Mouse (Mus musculus): ENCODE measurements around the gene Isoc2a. TPM values are rescaled to one million over a fixed set of nuclear protein-coding genes. Genes with fewer than 3 reads are reported as not detected.
A peak's percentile ranks its signal among the peaks of the same experiment; 100 is the strongest.
"Not testable (repeated sequence)": the region's sequence is repeated elsewhere in the genome, so short reads cannot be mapped to it uniquely, and the experiment has no call there.

Gene Isoc2a
- polyA plus RNA-seq, 1 experiment from 2014 or later = 0.78 TPM

DNA sequence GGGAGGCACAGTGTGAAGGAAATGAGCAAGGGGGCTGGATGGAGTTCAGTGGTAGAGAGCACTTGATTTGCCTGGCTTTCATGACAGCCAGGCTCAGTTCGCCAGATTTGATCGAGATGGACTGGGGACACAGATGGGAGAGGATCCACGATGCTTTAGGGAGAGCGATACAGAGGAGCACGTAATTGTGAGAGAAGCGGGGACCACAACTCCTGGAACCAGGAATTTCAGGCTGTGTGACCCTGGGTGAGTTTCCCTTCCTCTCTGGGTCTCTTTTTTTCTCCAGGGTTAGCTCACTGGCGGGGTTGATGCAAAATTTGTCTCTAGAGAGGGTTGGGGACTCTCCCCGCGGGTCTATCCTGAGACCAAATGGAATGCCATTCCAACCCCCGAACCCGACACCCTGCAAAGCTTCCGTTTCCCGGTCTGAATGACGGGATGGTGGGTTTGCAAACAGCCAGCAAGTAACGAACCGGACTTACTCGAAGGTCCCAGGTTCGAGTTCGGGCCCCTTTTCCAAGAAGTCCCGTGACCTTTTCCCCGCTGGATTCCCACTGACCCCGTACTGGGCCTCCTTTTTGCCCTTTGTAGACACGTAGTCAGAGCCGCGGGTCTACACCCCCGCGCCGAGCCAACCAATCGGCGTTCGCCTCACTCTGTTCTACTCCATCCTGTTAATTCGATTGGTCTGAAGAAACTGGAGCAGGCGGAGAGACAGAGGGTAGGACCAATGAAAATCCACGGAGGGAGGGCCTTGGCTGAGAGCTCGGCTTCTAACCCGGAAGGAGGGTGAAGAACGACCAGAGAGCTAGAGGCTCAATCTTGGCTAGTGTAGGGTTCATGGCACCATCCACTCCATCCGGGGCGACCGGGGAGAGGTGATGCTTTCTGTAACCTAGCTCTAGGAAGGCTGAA lies 11.1 kb upstream of the Isoc2a start:
- Histone ChIP-seq H3K9ac (peak overlapping the region; percentile 72), H3K4me2 (peak overlapping the region; percentile 62), H3K9me3 (no peaks in the 10 kb centered on the region), H3K4me1 (replicated peaks) (peaks cover 15% of the 10 kb centered on the region), H3K36me3 (no peaks in the 10 kb centered on the region), H3K4me3 (peak overlapping the region; percentile 55), H3K27ac (peak overlapping the region; percentile 85), H3K27me3 (no peaks in the 10 kb centered on the region)
- ATAC-seq (ENCODE audit: low FRiP score) = peak; percentile 100
- 3% methylated on average over 40 of the region's 40 CpGs for WGBS

DNA sequence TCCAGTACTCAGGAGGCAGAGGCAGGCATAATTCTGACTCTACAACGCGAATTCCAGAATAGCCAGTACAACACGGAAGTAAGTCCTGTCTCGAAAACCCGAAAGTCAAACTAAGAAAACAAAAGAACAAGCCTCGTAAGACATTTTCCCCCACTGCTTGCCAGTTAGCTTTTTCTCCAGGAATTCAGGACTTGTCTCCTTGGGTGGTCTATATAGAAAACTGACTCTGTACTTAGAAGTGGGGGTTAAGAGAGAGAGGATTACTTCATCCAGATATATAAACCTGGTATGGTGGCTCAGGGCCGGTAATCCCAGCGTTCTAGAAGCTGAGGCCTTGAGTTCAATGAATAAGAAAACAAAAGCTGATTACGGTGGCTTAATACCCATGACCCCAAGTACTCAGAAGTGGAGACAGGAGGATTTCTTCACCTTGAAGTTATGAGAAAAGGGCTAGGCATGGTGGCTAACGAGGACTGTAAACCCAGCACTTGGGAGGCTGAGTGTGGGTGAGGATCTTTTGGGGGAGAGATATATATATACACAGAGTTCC lies 10.2 kb upstream of the Isoc2a start:
- no peak for ATAC-seq (ENCODE audit: low FRiP score)
- H3K9me3 ChIP-seq = no peaks in the 10 kb centered on the region
- H3K4me2 ChIP-seq = peak overlapping the region; percentile 62
- peaks cover 15% of the 10 kb centered on the region for H3K4me1 ChIP-seq (replicated peaks)
- peak overlapping the region; percentile 55 for H3K4me3 ChIP-seq
- no peaks in the 10 kb centered on the region for H3K36me3 ChIP-seq
- peak overlapping the region; percentile 71 for H3K9ac ChIP-seq
- H3K27ac ChIP-seq = peak overlapping the region; percentile 85
- 44% methylated on average over 10 of the region's 10 CpGs for WGBS
- H3K27me3 ChIP-seq = no peaks in the 10 kb centered on the region

DNA sequence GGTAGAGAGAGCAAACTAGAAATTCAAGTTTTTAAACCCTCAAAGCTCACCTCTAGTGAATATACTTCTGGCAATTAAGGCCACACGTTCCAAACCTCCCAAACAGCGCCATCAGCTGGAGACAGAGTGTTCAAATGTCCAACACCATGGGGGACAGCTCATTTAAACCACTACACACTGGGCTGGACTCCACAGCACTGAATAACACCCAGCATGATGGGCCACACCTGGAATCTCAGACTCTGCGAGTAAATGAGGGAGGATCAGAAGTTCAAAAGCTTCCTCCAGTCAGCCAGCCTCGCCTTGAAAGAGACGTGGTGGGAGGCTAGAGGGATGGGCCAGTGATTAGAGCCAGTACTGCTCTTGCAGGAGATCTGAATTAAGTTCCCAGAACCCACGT lies 6.8 kb upstream of the Isoc2a start, which contains the start of gene Isoc2b:
Gene Isoc2b (minus strand): TSS at position 126 of the 400 bp plus-strand sequence.
- Histone ChIP-seq H3K27me3 (no peaks in the 10 kb centered on the region), H3K4me3 (no peak within 1 kb of the TSS), H3K9me3 (no peaks in the 10 kb centered on the region), H3K4me1 (replicated peaks) (peaks cover 15% of the 10 kb centered on the region), H3K27ac (no peak within 1 kb of the TSS), H3K36me3 (no peaks in the 10 kb centered on the region), H3K4me2 (no peak within 1 kb of the TSS), H3K9ac (no peak within 1 kb of the TSS)
- WGBS = 68% methylated on average over 6 of the region's 6 CpGs
- ATAC-seq (ENCODE audit: low FRiP score) = no peak

DNA sequence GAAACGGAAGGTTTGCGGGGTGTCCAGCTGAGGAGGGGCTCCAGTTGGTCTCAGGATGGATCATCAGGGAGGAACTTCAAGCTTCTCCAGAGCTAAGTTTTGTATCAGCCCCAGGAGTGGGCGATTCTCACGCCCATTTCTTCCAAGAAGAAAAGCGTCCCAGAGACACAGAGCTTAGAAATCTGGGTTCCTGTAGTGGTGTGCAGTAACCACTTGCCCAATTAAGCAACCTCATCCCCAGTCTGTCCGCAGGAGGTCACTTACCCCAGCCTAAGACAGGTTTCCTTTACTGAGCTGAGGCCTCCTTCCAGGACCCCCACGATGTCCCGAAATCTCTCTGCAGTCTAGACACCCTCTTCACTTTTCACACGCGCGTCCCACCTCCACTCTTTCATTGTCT lies 273 bp downstream of the Isoc2a start:
- 9% methylated on average over 11 of the region's 11 CpGs for WGBS
- peak; percentile 47 for ATAC-seq (ENCODE audit: low FRiP score)
- H3K36me3 ChIP-seq = no peaks in the 10 kb centered on the region
- peak overlapping the region; percentile 73 for H3K9ac ChIP-seq
- H3K4me1 ChIP-seq (replicated peaks) = peaks cover 20% of the 10 kb centered on the region
- H3K27me3 ChIP-seq = no peaks in the 10 kb centered on the region
- peak overlapping the region; percentile 81 for H3K4me2 ChIP-seq
- no peaks in the 10 kb centered on the region for H3K9me3 ChIP-seq
- H3K27ac ChIP-seq = no peak overlapping the region
- H3K4me3 ChIP-seq = peak overlapping the region; percentile 56

DNA sequence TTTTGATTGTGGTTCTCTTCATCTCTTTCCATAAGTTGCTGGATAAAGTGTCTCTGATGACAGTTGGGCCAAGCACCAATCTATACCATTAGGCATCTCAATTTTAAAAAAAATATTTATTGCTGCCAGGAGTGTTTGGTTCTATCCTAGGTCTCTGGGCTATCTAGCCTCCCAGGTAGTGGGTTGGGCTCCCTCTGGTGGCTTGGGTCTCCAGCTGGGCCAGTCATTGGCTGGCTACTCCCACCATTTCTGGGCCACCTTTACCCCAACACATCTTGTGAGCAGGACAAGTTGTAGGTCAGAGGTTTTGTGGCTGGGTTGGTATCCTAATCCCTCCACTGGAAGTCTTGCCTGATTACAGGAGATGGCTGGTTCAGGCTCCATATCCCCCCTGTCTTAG lies 1.2 kb downstream of the Isoc2a start:
- no peak overlapping the region for H3K4me2 ChIP-seq
- no peak for ATAC-seq (ENCODE audit: low FRiP score)
- H3K27me3 ChIP-seq = no peaks in the 10 kb centered on the region
- H3K27ac ChIP-seq = no peak overlapping the region
- no peak overlapping the region for H3K9ac ChIP-seq
- peaks cover 20% of the 10 kb centered on the region for H3K4me1 ChIP-seq (replicated peaks)
- no peaks in the 10 kb centered on the region for H3K36me3 ChIP-seq
- H3K4me3 ChIP-seq = no peak overlapping the region
- H3K9me3 ChIP-seq = no peaks in the 10 kb centered on the region

DNA sequence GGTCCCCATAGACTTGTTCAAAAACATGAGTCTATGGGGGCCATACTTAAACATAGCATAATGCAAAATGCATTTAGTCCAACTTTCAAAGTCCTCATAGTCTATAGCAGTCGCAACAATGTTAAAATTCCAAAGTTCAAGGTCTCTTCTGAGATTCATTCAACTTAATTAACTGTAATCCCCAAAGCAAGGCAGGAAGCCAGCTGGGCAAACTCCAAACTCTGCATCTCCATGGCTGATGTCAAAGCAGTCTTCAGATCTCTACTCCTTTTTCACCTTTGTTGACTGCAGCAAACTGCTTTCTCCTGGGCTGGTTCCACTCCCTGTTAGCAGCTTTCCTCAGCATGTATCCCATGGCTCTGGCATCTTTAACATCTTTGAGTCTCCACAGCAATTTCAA lies 2.1 kb downstream of the Isoc2a start:
- not testable (repeated sequence) for H3K27me3 ChIP-seq; ATAC-seq (ENCODE audit: low FRiP score)
- 87% methylated on average over 1 of the region's 1 CpGs for WGBS

DNA sequence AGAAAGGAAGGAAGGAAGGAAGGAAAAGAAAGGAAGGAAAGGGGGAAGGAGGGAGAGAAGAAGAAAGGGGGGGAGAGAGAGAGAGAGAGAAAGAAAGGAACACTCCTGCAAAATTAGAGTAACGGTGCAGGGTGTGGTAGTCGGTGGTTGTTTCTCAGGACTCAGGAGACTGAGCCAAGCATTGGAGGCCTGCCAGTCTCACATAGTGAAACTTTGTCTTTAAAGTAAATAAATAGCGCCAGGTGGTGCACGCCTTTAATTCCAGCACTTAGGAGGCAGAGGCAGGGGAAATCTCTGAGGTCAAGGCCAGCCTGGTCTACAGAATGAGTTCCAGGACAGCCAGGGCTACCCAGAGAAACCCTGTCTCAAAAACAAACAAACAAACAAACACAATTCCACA lies 9.7 kb downstream of the Isoc2a start:
- ATAC-seq (ENCODE audit: low FRiP score) = no peak
- WGBS = 80% methylated on average over 4 of the region's 4 CpGs
- no peak overlapping the region for H3K27ac ChIP-seq
- no peak overlapping the region for H3K4me2 ChIP-seq
- H3K36me3 ChIP-seq = no peaks in the 10 kb centered on the region
- H3K27me3 ChIP-seq = no peaks in the 10 kb centered on the region
- H3K4me3 ChIP-seq = no peak overlapping the region
- H3K9me3 ChIP-seq = no peaks in the 10 kb centered on the region
- no peaks in the 10 kb centered on the region for H3K4me1 ChIP-seq (replicated peaks)
- no peak overlapping the region for H3K9ac ChIP-seq

More for the DNA sequence above, 2.1 kb downstream of the Isoc2a start:
- H3K4me2 ChIP-seq, H3K27ac ChIP-seq, H3K9me3 ChIP-seq, H3K36me3 ChIP-seq, H3K9ac ChIP-seq, H3K4me3 ChIP-seq: not testable (repeated sequence)
- H3K4me1 ChIP-seq (replicated peaks) = peaks cover 20% of the 10 kb centered on the region

DNA sequence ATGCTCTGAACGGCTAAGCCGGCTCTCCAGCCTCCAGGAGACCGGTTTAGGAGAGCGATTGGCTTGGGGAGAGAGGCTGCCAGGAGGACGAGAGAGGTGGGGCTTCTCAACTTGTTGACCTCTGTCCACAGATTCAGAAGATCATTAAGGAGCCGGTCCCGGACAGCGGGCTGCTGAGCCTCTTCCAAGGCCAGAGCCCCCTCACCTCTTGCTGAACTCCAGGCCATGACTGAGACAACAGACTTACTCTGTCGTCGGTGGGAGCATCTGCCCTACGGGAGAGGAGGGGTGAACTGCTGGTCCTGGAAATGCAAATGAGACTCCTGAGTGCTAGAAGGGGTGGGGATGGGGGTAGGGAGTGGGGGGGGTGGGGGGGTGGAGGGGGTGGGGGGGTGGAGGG lies 18.2 kb downstream of the Isoc2a start:
- H3K36me3 ChIP-seq = no peaks in the 10 kb centered on the region
- H3K4me1 ChIP-seq (replicated peaks) = peaks cover 16% of the 10 kb centered on the region
- H3K4me2 ChIP-seq = no peak overlapping the region
- peaks cover 10% of the 10 kb centered on the region for H3K27me3 ChIP-seq
- no peaks in the 10 kb centered on the region for H3K9me3 ChIP-seq
- no peak overlapping the region for H3K27ac ChIP-seq
- H3K4me3 ChIP-seq = no peak overlapping the region
- H3K9ac ChIP-seq = no peak overlapping the region
- ATAC-seq (ENCODE audit: low FRiP score) = no peak
- 52% methylated on average over 11 of the region's 11 CpGs for WGBS

DNA sequence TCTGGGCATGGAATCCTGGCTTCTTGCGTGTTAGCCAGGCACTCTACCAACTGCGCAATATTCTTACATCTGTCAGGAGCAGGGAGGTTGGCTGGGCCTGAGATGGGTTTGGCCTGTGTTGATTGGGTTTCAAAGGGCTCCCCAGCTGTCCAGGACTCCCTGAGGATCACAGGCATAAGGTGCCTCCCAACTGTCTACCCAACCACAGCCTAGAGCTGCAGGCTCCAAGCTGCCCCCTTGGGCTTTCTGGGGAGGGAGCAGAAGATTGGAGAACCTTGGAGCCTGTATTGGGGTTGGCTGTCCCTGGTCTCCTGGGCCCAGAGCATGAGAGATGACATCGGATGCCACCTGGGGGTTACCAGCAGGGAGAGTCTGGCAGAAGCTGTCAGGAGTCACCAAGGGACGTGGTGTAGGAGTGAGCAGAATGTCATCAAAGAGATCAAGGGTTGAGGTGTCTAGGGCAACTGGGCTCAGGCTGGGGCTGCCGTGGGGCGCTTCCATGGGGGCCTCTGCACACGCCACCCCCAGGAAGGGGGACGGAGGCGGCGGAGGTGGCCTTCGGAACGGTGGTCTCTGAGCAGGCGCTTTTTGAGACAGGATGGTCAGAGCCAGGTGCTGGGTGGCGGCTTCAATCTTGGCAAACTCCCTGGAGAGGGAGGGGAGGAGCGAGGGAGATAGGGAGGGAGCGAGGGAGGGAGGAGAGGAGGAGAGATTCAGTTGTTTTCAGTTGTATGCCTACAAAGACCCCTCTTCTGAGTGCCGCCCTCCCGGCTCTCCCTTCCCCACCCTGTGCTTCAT lies 22.1 kb downstream of the Isoc2a start:
- Histone ChIP-seq H3K4me2 (peak overlapping the region; percentile 51), H3K27ac (peak overlapping the region; percentile 71), H3K9me3 (no peaks in the 10 kb centered on the region), H3K4me1 (replicated peaks) (peaks cover 21% of the 10 kb centered on the region), H3K27me3 (peaks cover 18% of the 10 kb centered on the region), H3K9ac (peak overlapping the region; percentile 61), H3K36me3 (no peaks in the 10 kb centered on the region), H3K4me3 (peak overlapping the region; percentile 31)
- peak; percentile 70 for ATAC-seq (ENCODE audit: low FRiP score)
- WGBS = 18% methylated on average over 14 of the region's 18 CpGs

DNA sequence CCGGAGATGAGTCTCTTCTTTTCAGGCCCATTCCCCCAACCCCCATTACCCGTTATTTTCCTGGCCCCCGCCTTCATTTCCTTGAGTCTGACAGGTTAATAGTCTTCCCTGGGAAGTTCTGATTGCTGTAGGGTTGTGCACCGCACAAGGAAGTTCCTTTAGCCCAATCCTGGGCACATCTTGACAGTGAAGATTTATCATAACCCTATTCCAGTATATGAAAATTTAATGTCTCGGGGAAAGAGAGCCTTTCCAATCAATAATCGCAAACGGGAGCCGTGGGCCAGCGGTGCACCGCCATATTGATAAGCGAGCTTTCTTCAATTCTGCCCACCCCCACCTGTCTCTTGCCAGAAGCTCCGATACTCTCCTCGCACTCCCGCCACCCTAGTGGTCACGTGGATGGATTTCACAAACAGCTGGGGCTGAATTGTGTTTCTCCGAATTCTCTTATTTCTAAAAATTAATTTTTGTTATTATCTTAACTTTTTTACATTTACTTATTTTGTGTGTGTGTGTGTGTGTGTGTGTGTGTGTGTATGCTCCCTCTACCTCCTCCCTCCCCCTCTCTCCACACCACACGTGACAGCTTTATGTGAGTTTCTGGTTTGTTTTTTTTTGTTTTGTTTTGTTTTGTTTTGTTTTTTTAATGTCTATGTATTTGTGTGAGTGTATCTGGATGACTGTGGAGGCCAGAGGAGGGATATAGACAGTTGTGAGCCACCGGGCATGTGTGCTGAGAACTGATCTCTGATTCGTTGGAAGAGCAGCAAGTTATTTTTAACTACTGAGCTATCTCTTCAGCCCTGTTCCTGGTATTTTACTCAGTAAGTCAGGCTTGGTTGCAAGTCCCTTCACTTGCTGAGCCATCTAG lies 22.9 kb downstream of the Isoc2a start:
- Histone ChIP-seq H3K27ac (peak overlapping the region; percentile 71), H3K36me3 (no peaks in the 10 kb centered on the region), H3K4me1 (replicated peaks) (peaks cover 21% of the 10 kb centered on the region), H3K4me2 (peak overlapping the region; percentile 51), H3K27me3 (peaks cover 18% of the 10 kb centered on the region), H3K9me3 (no peaks in the 10 kb centered on the region), H3K4me3 (peak overlapping the region; percentile 31), H3K9ac (peak overlapping the region; percentile 61)
- 8% methylated on average over 19 of the region's 19 CpGs for WGBS
- peak; percentile 70 for ATAC-seq (ENCODE audit: low FRiP score)

DNA sequence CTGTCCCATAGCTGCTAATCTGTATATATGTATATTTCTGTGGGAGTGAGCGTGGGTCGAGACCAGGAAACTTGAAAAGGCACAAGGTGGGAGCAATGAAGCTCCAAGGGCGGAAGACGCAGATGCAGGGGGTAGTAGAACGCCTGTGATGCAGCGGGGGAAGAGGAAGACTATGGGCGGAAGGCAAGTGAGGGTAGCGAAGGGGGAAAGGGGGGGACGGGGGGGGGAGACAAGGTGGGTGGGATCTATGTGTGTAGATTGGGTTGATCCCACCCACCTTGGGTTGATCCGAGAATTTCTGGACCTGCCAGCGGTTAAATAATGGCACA lies 23.5 kb downstream of the Isoc2a start:
- 34% methylated on average over 10 of the region's 11 CpGs for WGBS
- H3K9ac ChIP-seq = no peak overlapping the region
- peaks cover 21% of the 10 kb centered on the region for H3K4me1 ChIP-seq (replicated peaks)
- no peaks in the 10 kb centered on the region for H3K9me3 ChIP-seq
- peaks cover 18% of the 10 kb centered on the region for H3K27me3 ChIP-seq
- no peak overlapping the region for H3K4me3 ChIP-seq
- no peaks in the 10 kb centered on the region for H3K36me3 ChIP-seq
- peak overlapping the region; percentile 51 for H3K4me2 ChIP-seq
- no peak for ATAC-seq (ENCODE audit: low FRiP score)
- H3K27ac ChIP-seq = no peak overlapping the region

All from hindbrain, embryonic 13.5 days (tissue).